Mouse (Mus musculus): Measurements from ENCODE around the gene Rad9b. TPM values are rescaled to one million over a fixed set of nuclear protein-coding genes. Genes with fewer than 3 reads are reported as not detected.
A peak's percentile ranks its signal among the peaks of the same experiment; 100 is the strongest.

Gene Rad9b
- total RNA-seq (2021), result 1 to 10 TPM; 4.2 to 4.3 TPM

- peak; percentile 98 to 100 for DNase-seq (ENCODE audit: extremely low spot score in 1 of 2, low spot score in 2 of 2)
- intact Hi-C loops (cut with DNase I), result loop anchor here (5.0 kb wide), 1 partner anchor 222 kb away; no protein-coding TSS in a partner anchor
Measured at GRCm38 (mm10) chr5:122353807-122354491, at the start of gene Rad9b, which contains the start of gene Vps29. Rad9b (minus strand) TSS chr5:122354233. Vps29 (plus strand) TSS chr5:122354369.

GRCm38 (mm10) chr5:122403362-122403761, 49.3 kb upstream of the Rad9b start:
- intact Hi-C loops (cut with DNase I), result loop anchor here (5.0 kb wide), 1 partner anchor 224 kb away; no protein-coding TSS in a partner anchor
- DNase-seq (ENCODE audit: extremely low spot score in 1 of 2, low spot score in 2 of 2), result no peak

GRCm38 (mm10) chr5:122402772-122403171, 48.7 kb upstream of the Rad9b start:
- DNase-seq (ENCODE audit: extremely low spot score in 1 of 2, low spot score in 2 of 2), result peak; percentile 52 to 58

GRCm38 (mm10) chr5:122402160-122402559, 48.1 kb upstream of the Rad9b start:
- intact Hi-C loops (cut with DNase I), result loop anchor here (5.0 kb wide), 1 partner anchor 225 kb away; no protein-coding TSS in a partner anchor
- no peak for DNase-seq (ENCODE audit: extremely low spot score in 1 of 2, low spot score in 2 of 2)

More at GRCm38 (mm10) chr5:122402772-122403171, 48.7 kb upstream of the Rad9b start:
- intact Hi-C loops (cut with DNase I), result loop anchor here (5.0 kb wide), 1 partner anchor 225 kb away; no protein-coding TSS in a partner anchor

GRCm38 (mm10) chr5:122401303-122401640, 47.2 kb upstream of the Rad9b start:
- intact Hi-C loops (cut with DNase I), result loop anchor here (5.0 kb wide), 1 partner anchor 226 kb away; no protein-coding TSS in a partner anchor
- peak in 1 of 2 experiments; percentile 74 for DNase-seq (ENCODE audit: extremely low spot score in 1 of 2, low spot score in 2 of 2)

- intact Hi-C loops (cut with DNase I), result loop anchor here (5.0 kb wide), 1 partner anchor 227 kb away; no protein-coding TSS in a partner anchor
- peak in 1 of 2 experiments; percentile 37 for DNase-seq (ENCODE audit: extremely low spot score in 1 of 2, low spot score in 2 of 2)
Measured at GRCm38 (mm10) chr5:122400628-122401302, 46.7 kb upstream of the Rad9b start.

GRCm38 (mm10) chr5:122399871-122400270, 45.8 kb upstream of the Rad9b start:
- intact Hi-C loops (cut with DNase I), result loop anchor here (5.0 kb wide), 1 partner anchor 227 kb away; no protein-coding TSS in a partner anchor
- no peak for DNase-seq (ENCODE audit: extremely low spot score in 1 of 2, low spot score in 2 of 2)

- intact Hi-C loops (cut with DNase I), result no loop called here
- DNase-seq (ENCODE audit: extremely low spot score in 1 of 2, low spot score in 2 of 2), result no peak
Measured at GRCm38 (mm10) chr5:122397495-122397894, 43.5 kb upstream of the Rad9b start.

GRCm38 (mm10) chr5:122396791-122397190, 42.8 kb upstream of the Rad9b start:
- peak in 1 of 2 experiments; percentile 81 for DNase-seq (ENCODE audit: extremely low spot score in 1 of 2, low spot score in 2 of 2)
- intact Hi-C loops (cut with DNase I), result no loop called here

- intact Hi-C loops (cut with DNase I), result no loop called here
Measured at GRCm38 (mm10) chr5:122393887-122394286, 39.9 kb upstream of the Rad9b start.

GRCm38 (mm10) chr5:122392227-122393004, 38.4 kb upstream of the Rad9b start:
- intact Hi-C loops (cut with DNase I), result no loop called here
- peak in 1 of 2 experiments; percentile 39 for DNase-seq (ENCODE audit: extremely low spot score in 1 of 2, low spot score in 2 of 2)

More at GRCm38 (mm10) chr5:122393887-122394286, 39.9 kb upstream of the Rad9b start:
- DNase-seq (ENCODE audit: extremely low spot score in 1 of 2, low spot score in 2 of 2), result peak; percentile 58 to 73

GRCm38 (mm10) chr5:122391786-122392180, 37.8 kb upstream of the Rad9b start, which contains the start of gene Arpc3:
Arpc3 (plus strand) TSS chr5:122391878.
- intact Hi-C loops (cut with DNase I), result no loop called here
- DNase-seq (ENCODE audit: extremely low spot score in 1 of 2, low spot score in 2 of 2), result peak; percentile 88 to 93

- intact Hi-C loops (cut with DNase I), result no loop called here
- DNase-seq (ENCODE audit: extremely low spot score in 1 of 2, low spot score in 2 of 2), result no peak
Measured at GRCm38 (mm10) chr5:122391178-122391785, 37.2 kb upstream of the Rad9b start.

- no peak for DNase-seq (ENCODE audit: extremely low spot score in 1 of 2, low spot score in 2 of 2)
- intact Hi-C loops (cut with DNase I), result no loop called here
Measured at GRCm38 (mm10) chr5:122390671-122391070, 36.6 kb upstream of the Rad9b start.

GRCm38 (mm10) chr5:122390006-122390405, 36.0 kb upstream of the Rad9b start:
- intact Hi-C loops (cut with DNase I), result no loop called here

GRCm38 (mm10) chr5:122379374-122380155, 25.5 kb upstream of the Rad9b start:
- peak; percentile 71 to 83 for DNase-seq (ENCODE audit: extremely low spot score in 1 of 2, low spot score in 2 of 2)
- intact Hi-C loops (cut with DNase I), result no loop called here

More at GRCm38 (mm10) chr5:122390006-122390405, 36.0 kb upstream of the Rad9b start:
- DNase-seq (ENCODE audit: extremely low spot score in 1 of 2, low spot score in 2 of 2), result no peak

- no peak for DNase-seq (ENCODE audit: extremely low spot score in 1 of 2, low spot score in 2 of 2)
- intact Hi-C loops (cut with DNase I), result no loop called here
Measured at GRCm38 (mm10) chr5:122378171-122378570, 24.1 kb upstream of the Rad9b start.
